Mouse (Mus musculus): Measurements from ENCODE around the gene Hoxc4. TPM values are rescaled to one million over a fixed set of nuclear protein-coding genes. Genes with fewer than 3 reads are reported as not detected.

Gene Hoxc4
- total RNA-seq, 2 experiments from 2014 or later = not detected

GRCm38 (mm10) chr15:103034043-103034806 lies 15.5 kb downstream of the Hoxc4 start:
- no peak for ATAC-seq (replicated peaks; ENCODE audit: low FRiP score, low TSS enrichment, poor library complexity, severe bottlenecking)

- ATAC-seq (replicated peaks; ENCODE audit: low FRiP score, low TSS enrichment, poor library complexity, severe bottlenecking) = no peak
These were observed 16.2 kb downstream of the Hoxc4 start for GRCm38 (mm10) chr15:103034807-103035547.

- ATAC-seq (replicated peaks; ENCODE audit: low FRiP score, low TSS enrichment, poor library complexity, severe bottlenecking) = no peak
These were observed 16.8 kb downstream of the Hoxc4 start for GRCm38 (mm10) chr15:103035548-103035881.

GRCm38 (mm10) chr15:103037579-103037978 lies 18.8 kb downstream of the Hoxc4 start:
- ATAC-seq (replicated peaks; ENCODE audit: low FRiP score, low TSS enrichment, poor library complexity, severe bottlenecking) = no peak

GRCm38 (mm10) chr15:103038701-103039480 lies 20.2 kb downstream of the Hoxc4 start:
- ATAC-seq (replicated peaks; ENCODE audit: low FRiP score, low TSS enrichment, poor library complexity, severe bottlenecking) = no peak

GRCm38 (mm10) chr15:103039609-103040008 lies 20.9 kb downstream of the Hoxc4 start:
- no peak for ATAC-seq (replicated peaks; ENCODE audit: low FRiP score, low TSS enrichment, poor library complexity, severe bottlenecking)

- no peak for ATAC-seq (replicated peaks; ENCODE audit: low FRiP score, low TSS enrichment, poor library complexity, severe bottlenecking)
These were observed 21.9 kb downstream of the Hoxc4 start for GRCm38 (mm10) chr15:103040601-103041000.

- ATAC-seq (replicated peaks; ENCODE audit: low FRiP score, low TSS enrichment, poor library complexity, severe bottlenecking) = no peak
These were observed 22.9 kb downstream of the Hoxc4 start for GRCm38 (mm10) chr15:103041613-103042012.

GRCm38 (mm10) chr15:103042209-103042608 lies 23.5 kb downstream of the Hoxc4 start:
- ATAC-seq (replicated peaks; ENCODE audit: low FRiP score, low TSS enrichment, poor library complexity, severe bottlenecking) = no peak

- ATAC-seq (replicated peaks; ENCODE audit: low FRiP score, low TSS enrichment, poor library complexity, severe bottlenecking) = no peak
These were observed 32.9 kb downstream of the Hoxc4 start for GRCm38 (mm10) chr15:103051670-103052069.

GRCm38 (mm10) chr15:103053210-103053609 lies 34.5 kb downstream of the Hoxc4 start:
- ATAC-seq (replicated peaks; ENCODE audit: low FRiP score, low TSS enrichment, poor library complexity, severe bottlenecking) = no peak

- no peak for ATAC-seq (replicated peaks; ENCODE audit: low FRiP score, low TSS enrichment, poor library complexity, severe bottlenecking)
These were observed 37.7 kb downstream of the Hoxc4 start for GRCm38 (mm10) chr15:103056396-103056795.

GRCm38 (mm10) chr15:103058715-103059114 lies 40.0 kb downstream of the Hoxc4 start:
- ATAC-seq (replicated peaks; ENCODE audit: low FRiP score, low TSS enrichment, poor library complexity, severe bottlenecking) = no peak

GRCm38 (mm10) chr15:103059393-103059992 lies 40.8 kb downstream of the Hoxc4 start:
- ATAC-seq (replicated peaks; ENCODE audit: low FRiP score, low TSS enrichment, poor library complexity, severe bottlenecking) = no peak

GRCm38 (mm10) chr15:103060021-103060340 lies 41.2 kb downstream of the Hoxc4 start:
- no peak for ATAC-seq (replicated peaks; ENCODE audit: low FRiP score, low TSS enrichment, poor library complexity, severe bottlenecking)

- ATAC-seq (replicated peaks; ENCODE audit: low FRiP score, low TSS enrichment, poor library complexity, severe bottlenecking) = no peak
These were observed 41.8 kb downstream of the Hoxc4 start for GRCm38 (mm10) chr15:103060341-103061130.

GRCm38 (mm10) chr15:103061131-103061825 lies 42.5 kb downstream of the Hoxc4 start:
- ATAC-seq (replicated peaks; ENCODE audit: low FRiP score, low TSS enrichment, poor library complexity, severe bottlenecking) = no peak

- no peak for ATAC-seq (replicated peaks; ENCODE audit: low FRiP score, low TSS enrichment, poor library complexity, severe bottlenecking)
These were observed 43.3 kb downstream of the Hoxc4 start for GRCm38 (mm10) chr15:103061988-103062387.

GRCm38 (mm10) chr15:103065642-103066041 lies 46.9 kb downstream of the Hoxc4 start:
- no peak for ATAC-seq (replicated peaks; ENCODE audit: low FRiP score, low TSS enrichment, poor library complexity, severe bottlenecking)
